36 mouse cellular contexts compared by ENCODE assay signal in genomic region chrX:72169146-72169545, GRCm38 (mm10). TPM values are rescaled to one million over a fixed set of nuclear protein-coding genes. Genes with fewer than 3 reads are reported as not detected.
A peak's percentile ranks its signal among the peaks of the same experiment; 100 is the strongest.
DNase-seq lines count a peak whose midpoint lies in the region; ATAC-seq and TF ChIP-seq lines count a peak whose summit lies in the region.
"Had no signal": no experiment of that assay in that cellular context is flagged by ENCODE, and none has a peak within 500 bp of the region (broad histone marks: within the 10 kb centered on the region; RNA-seq: fewer than 3 reads in every experiment).

No protein-coding gene starts in this region.

- no peaks in the 10 kb centered on the region for H3K4me1 ChIP-seq in forebrain, embryonic 14.5 days (ENCODE audit: control insufficient read depth, insufficient read depth, low read length)
- H3K4me1 ChIP-seq in forebrain, postnatal 0 days (ENCODE audit: insufficient read depth), result no peaks in the 10 kb centered on the region
- H3K4me1 ChIP-seq: embryonic facial prominence, embryonic 10.5 days; embryonic facial prominence, embryonic 13.5 days; forebrain, embryonic 12.5 days; heart, embryonic 12.5 days; heart, embryonic 15.5 days; hindbrain, embryonic 10.5 days; hindbrain, embryonic 13.5 days; intestine, embryonic 15.5 days had no signal

- H3K36me3 ChIP-seq in forebrain, embryonic 14.5 days (ENCODE audit: control insufficient read depth, insufficient read depth, low read length), result no peaks in the 10 kb centered on the region
- no peaks in the 10 kb centered on the region for H3K36me3 ChIP-seq in forebrain, postnatal 0 days (ENCODE audit: insufficient read depth)
- H3K36me3 ChIP-seq: embryonic facial prominence, embryonic 10.5 days; embryonic facial prominence, embryonic 13.5 days; forebrain, embryonic 12.5 days; heart, embryonic 12.5 days; heart, embryonic 15.5 days; hindbrain, embryonic 10.5 days; hindbrain, embryonic 13.5 days; intestine, embryonic 15.5 days had no signal

- no peak overlapping the region for H3K9ac ChIP-seq in forebrain, embryonic 14.5 days (ENCODE audit: low read length)
- no peak overlapping the region for H3K9ac ChIP-seq in forebrain, postnatal 0 days
- H3K9ac ChIP-seq: embryonic facial prominence, embryonic 13.5 days; forebrain, embryonic 12.5 days; heart, embryonic 12.5 days; heart, embryonic 15.5 days; hindbrain, embryonic 13.5 days; intestine, embryonic 15.5 days had no signal

- H3K9me3 ChIP-seq in forebrain, embryonic 14.5 days (replicated peaks; ENCODE audit: control insufficient read depth, low read length), result no peaks in the 10 kb centered on the region
- H3K9me3 ChIP-seq in forebrain, postnatal 0 days (ENCODE audit: low read length), result no peaks in the 10 kb centered on the region
- H3K9me3 ChIP-seq: embryonic facial prominence, embryonic 10.5 days; embryonic facial prominence, embryonic 13.5 days; forebrain, embryonic 12.5 days; heart, embryonic 12.5 days; heart, embryonic 15.5 days; hindbrain, embryonic 10.5 days; hindbrain, embryonic 13.5 days; intestine, embryonic 15.5 days had no signal

- H3K4me2 ChIP-seq in forebrain, embryonic 14.5 days (ENCODE audit: low read length), result no peak overlapping the region
- H3K4me2 ChIP-seq in forebrain, postnatal 0 days (ENCODE audit: low read depth), result no peak overlapping the region
- H3K4me2 ChIP-seq: embryonic facial prominence, embryonic 13.5 days; forebrain, embryonic 12.5 days; heart, embryonic 12.5 days; heart, embryonic 15.5 days; hindbrain, embryonic 13.5 days; intestine, embryonic 15.5 days had no signal

- no peak overlapping the region for H3K27ac ChIP-seq in forebrain, embryonic 14.5 days (ENCODE audit: low read depth, low read length)
- H3K27ac ChIP-seq in forebrain, postnatal 0 days (ENCODE audit: low read depth, low read length), result no peak overlapping the region
- H3K27ac ChIP-seq: embryonic facial prominence, embryonic 10.5 days; embryonic facial prominence, embryonic 13.5 days; forebrain, embryonic 12.5 days; gastrocnemius, adult 2 months; heart, embryonic 15.5 days; hindbrain, embryonic 10.5 days; hindbrain, embryonic 13.5 days; intestine, embryonic 15.5 days had no signal

- DNase-seq in cerebellum, postnatal 14 days, result peak; percentile 39 to 62
- no peak for DNase-seq in cerebellum, adult 18-20 months
- peak; percentile 0 for DNase-seq in forebrain, embryonic 14.5 days (ENCODE audit: low spot score)
- DNase-seq in forebrain, postnatal 0 days, result no peak
- peak; percentile 12 for DNase-seq in ZHBTc4 (ENCODE audit: low read depth, low spot score)
- no peak for DNase-seq in retina, postnatal 1 day
- DNase-seq: adrenal gland, postnatal 10 days; adrenal gland, postnatal 36 days; cerebellum, adult 8-10 months; embryo, embryonic 11 days; gastrocnemius, adult 2 months; gastrocnemius, postnatal 14 days; heart, adult 11 months; heart, postnatal 10 days; heart, postnatal 36 days; kidney, adult 11 months; kidney, adult 8-10 months had no signal

- no peak for ATAC-seq in forebrain, embryonic 14.5 days
- no peak for ATAC-seq in forebrain, postnatal 0 days
- ATAC-seq: CD4-positive, CD25-positive, alpha-beta regulatory T cell, adult 4 months; forebrain, embryonic 16.5 days; hindbrain, embryonic 16.5 days; intestine, embryonic 15.5 days had no signal

- no peak for TF ChIP-seq CTCF in forebrain, postnatal 0 days (IDR thresholded peaks at IDR 0.05; ENCODE audit: low read depth)

- H3K27me3 ChIP-seq in forebrain, embryonic 14.5 days (replicated peaks; ENCODE audit: control insufficient read depth, insufficient read depth, low read length), result no peaks in the 10 kb centered on the region
- H3K27me3 ChIP-seq in forebrain, postnatal 0 days (ENCODE audit: insufficient read depth, low read length), result no peaks in the 10 kb centered on the region
- H3K27me3 ChIP-seq: forebrain, embryonic 12.5 days; heart, embryonic 12.5 days; heart, embryonic 15.5 days; hindbrain, embryonic 13.5 days; intestine, embryonic 15.5 days had no signal

- no peak overlapping the region for H3K4me3 ChIP-seq in forebrain, embryonic 14.5 days (ENCODE audit: low read depth, low read length)
- H3K4me3 ChIP-seq in forebrain, postnatal 0 days (ENCODE audit: low read depth, low read length), result no peak overlapping the region
- H3K4me3 ChIP-seq: embryonic facial prominence, embryonic 10.5 days; embryonic facial prominence, embryonic 13.5 days; erythroblast, embryonic 14.5 days; forebrain, embryonic 12.5 days; gastrocnemius, adult 2 months; heart, embryonic 12.5 days; heart, embryonic 15.5 days; hindbrain, embryonic 10.5 days; hindbrain, embryonic 13.5 days; intestine, embryonic 15.5 days had no signal

RNA-seq across cellular contexts. Expression of gene Magea4, which starts 52.7 kb away (rescaled TPM):
- not detected in 2 replicates for polyA plus RNA-seq in forebrain, embryonic 14.5 days (2014; fragmentation: Nextera tagmentation; extraction: Ambion mirVana)
- not detected in 2 replicates for total RNA-seq in forebrain, postnatal 0 days (2014; rRNA removed)
- not detected in 2 replicates for polyA plus RNA-seq in forebrain, postnatal 0 days (2015; fragmentation: Nextera tagmentation; extraction: Ambion mirVana)
- total RNA-seq: adrenal gland, adult 18-20 months; adrenal gland, postnatal 10 days; adrenal gland, postnatal 36 days; gastrocnemius, adult 2 months; gastrocnemius, postnatal 14 days; gastrocnemius, postnatal 4 days; heart, adult 8-10 months; heart, postnatal 10 days; heart, postnatal 36 days; MEL had no signal
- polyA plus RNA-seq: C2C12; CD4-positive, CD25-positive, alpha-beta regulatory T cell, adult 4 months; cortical plate, adult 2 months; embryonic facial prominence, embryonic 10.5 days; embryonic facial prominence, embryonic 13.5 days; erythroblast, embryonic 14.5 days; forebrain, embryonic 12.5 days; forebrain, embryonic 16.5 days; frontal cortex, adult 2 months; heart, embryonic 12.5 days; heart, embryonic 15.5 days; hindbrain, embryonic 10.5 days; hindbrain, embryonic 13.5 days; hindbrain, embryonic 16.5 days; intestine, embryonic 15.5 days had no signal

Comparison
In these comparisons a context has a peak if more than half of its experiments do, and no peak if none do; other contexts are left out.
1. DNase-seq: peak in cerebellum, postnatal 14 days (2 of 2), forebrain, embryonic 14.5 days (single experiment) and ZHBTc4 (single experiment); none in cerebellum, adult 18-20 months (0 of 2), forebrain, postnatal 0 days (single experiment) and retina, postnatal 1 day (single experiment).